Mouse (Mus musculus): Measurements from ENCODE around the gene Fam163a. TPM values are rescaled to one million over a fixed set of nuclear protein-coding genes. Genes with fewer than 3 reads are reported as not detected.
"Not testable (repeated sequence)": the region's sequence is repeated elsewhere in the genome, so short reads cannot be mapped to it uniquely, and the experiment has no call there.

The Fam163a gene
- 1 to 10 TPM; 9.3 to 9.6 TPM for total RNA-seq (2021)
- long read RNA-seq, experiment 1, partial matches to known transcripts: 5 of 5 reads
- long read RNA-seq, experiment 1, other reads (novel, unspliced or antisense): 0 of 5 reads
- long read RNA-seq, experiment 2, partial matches to known transcripts: 0 of 6 reads
- long read RNA-seq, experiment 2, other reads (novel, unspliced or antisense): 6 of 6 reads

- DNase-seq: peak; percentile 28 to 30
Measured at GRCm38 (mm10) chr1:156204656-156205131, at the start of gene Fam163a. TSS of gene Fam163a (minus strand) at chr1:156205026.

GRCm38 (mm10) chr1:156251096-156251495 is 46.3 kb upstream of the Fam163a start:
- DNase-seq: not testable (repeated sequence)

- no peak for DNase-seq
Measured at GRCm38 (mm10) chr1:156247893-156248292, 43.1 kb upstream of the Fam163a start.

GRCm38 (mm10) chr1:156241713-156242348 is 37.0 kb upstream of the Fam163a start:
- DNase-seq: peak; percentile 63 to 75

- DNase-seq: peak in 1 of 2 experiments; percentile 43
Measured at GRCm38 (mm10) chr1:156241035-156241434, 36.2 kb upstream of the Fam163a start.

- no peak for DNase-seq
Measured at GRCm38 (mm10) chr1:156231122-156231521, 26.3 kb upstream of the Fam163a start.

GRCm38 (mm10) chr1:156230339-156231089 is 25.7 kb upstream of the Fam163a start:
- peak; percentile 16 to 26 for DNase-seq

GRCm38 (mm10) chr1:156229448-156229847 is 24.6 kb upstream of the Fam163a start:
- DNase-seq: peak; percentile 62 to 73

GRCm38 (mm10) chr1:156228728-156229127 is 23.9 kb upstream of the Fam163a start:
- no peak for DNase-seq

- DNase-seq: no peak
Measured at GRCm38 (mm10) chr1:156226903-156227302, 22.1 kb upstream of the Fam163a start.

GRCm38 (mm10) chr1:156222205-156223000 is 17.6 kb upstream of the Fam163a start:
- no peak for DNase-seq

GRCm38 (mm10) chr1:156221327-156221726 is 16.5 kb upstream of the Fam163a start:
- DNase-seq: no peak

GRCm38 (mm10) chr1:156218573-156218972 is 13.7 kb upstream of the Fam163a start:
- DNase-seq: peak; percentile 28 to 33

- DNase-seq: peak; percentile 49 to 54
Measured at GRCm38 (mm10) chr1:156217941-156218340, 13.1 kb upstream of the Fam163a start.

GRCm38 (mm10) chr1:156217393-156217792 is 12.6 kb upstream of the Fam163a start:
- DNase-seq: peak; percentile 53 to 68

- DNase-seq: no peak
Measured at GRCm38 (mm10) chr1:156216249-156216648, 11.4 kb upstream of the Fam163a start.

GRCm38 (mm10) chr1:156214651-156215050 is 9.8 kb upstream of the Fam163a start:
- DNase-seq: no peak

GRCm38 (mm10) chr1:156212923-156213322 is 8.1 kb upstream of the Fam163a start:
- no peak for DNase-seq

GRCm38 (mm10) chr1:156211809-156212317 is 7.0 kb upstream of the Fam163a start:
- no peak for DNase-seq

GRCm38 (mm10) chr1:156205164-156205563 is 338 bp upstream of the Fam163a start:
- DNase-seq: no peak

GRCm38 (mm10) chr1:156203961-156204655 is 718 bp downstream of the Fam163a start:
- DNase-seq: no peak

Measured in adrenal gland, postnatal 36 days (tissue).